Comparison of ENCODE assay signal across 11 mouse cellular contexts in genomic region chr19:19783507-19783906, GRCm38 (mm10).
A peak's percentile ranks its signal among the peaks of the same experiment; 100 is the strongest.
DNase-seq lines count a peak whose midpoint lies in the region; ATAC-seq and TF ChIP-seq lines count a peak whose summit lies in the region.
"Had no signal": no experiment of that assay in that cellular context is flagged by ENCODE, and none has a peak within 500 bp of the region (broad histone marks: within the 10 kb centered on the region; RNA-seq: fewer than 3 reads in every experiment).

No protein-coding gene starts in this region.

- DNase-seq in MN1 (ENCODE audit: low spot score) = peak; percentile 17
- DNase-seq in adrenal gland, adult 8-10 months = peak; percentile 69
- DNase-seq in limb, embryonic 14.5 days (ENCODE audit: low spot score) = peak; percentile 72
- DNase-seq in cerebellum, adult 9-11 months = no peak
- DNase-seq in B cell, adult 2 months = no peak
- DNase-seq: retina, postnatal 1 day; thymus, postnatal 25 days had no signal

- H3K36me3 ChIP-seq in heart, embryonic 11.5 days (ENCODE audit: control insufficient read depth, insufficient read depth, low read length) = no peaks in the 10 kb centered on the region
- no peaks in the 10 kb centered on the region for H3K36me3 ChIP-seq in limb, embryonic 14.5 days (ENCODE audit: control insufficient read depth, insufficient read depth, low read length)
- no peaks in the 10 kb centered on the region for H3K36me3 ChIP-seq in hindbrain, embryonic 12.5 days
- H3K36me3 ChIP-seq: lung, embryonic 15.5 days had no signal

- 0 out of 2 replicates have a peak, but pooled peaks have one; percentile 31 for ATAC-seq in heart, embryonic 11.5 days (replicated peaks; ENCODE audit: insufficient number of reproducible peaks, low FRiP score, low TSS enrichment)
- no peak for ATAC-seq in limb, embryonic 14.5 days (ENCODE audit: low FRiP score, low read depth)
- no peak for ATAC-seq in hindbrain, embryonic 12.5 days (ENCODE audit: low FRiP score)
- ATAC-seq: hindbrain, postnatal 0 days had no signal

- H3K27me3 ChIP-seq in heart, embryonic 11.5 days (ENCODE audit: control insufficient read depth, insufficient read depth, low read length) = no peaks in the 10 kb centered on the region
- no peaks in the 10 kb centered on the region for H3K27me3 ChIP-seq in limb, embryonic 14.5 days (ENCODE audit: control insufficient read depth, insufficient read depth, low read length)
- no peaks in the 10 kb centered on the region for H3K27me3 ChIP-seq in hindbrain, embryonic 12.5 days
- H3K27me3 ChIP-seq: lung, embryonic 15.5 days had no signal

- no peaks in the 10 kb centered on the region for H3K4me1 ChIP-seq in heart, embryonic 11.5 days (ENCODE audit: control insufficient read depth, insufficient read depth, low read length)
- no peaks in the 10 kb centered on the region for H3K4me1 ChIP-seq in limb, embryonic 14.5 days (ENCODE audit: control insufficient read depth, insufficient read depth, low read length)
- H3K4me1 ChIP-seq in hindbrain, embryonic 12.5 days = no peaks in the 10 kb centered on the region
- H3K4me1 ChIP-seq: lung, embryonic 15.5 days had no signal

- no peak overlapping the region for H3K4me3 ChIP-seq in heart, embryonic 11.5 days (ENCODE audit: low read depth, low read length)
- H3K4me3 ChIP-seq in limb, embryonic 14.5 days (replicated peaks; ENCODE audit: low read length) = no peak overlapping the region
- H3K4me3 ChIP-seq in hindbrain, embryonic 12.5 days = no peak overlapping the region
- H3K4me3 ChIP-seq: lung, embryonic 15.5 days had no signal

- H3K9ac ChIP-seq in heart, embryonic 11.5 days (ENCODE audit: low read depth, low read length) = no peak overlapping the region
- H3K9ac ChIP-seq in limb, embryonic 14.5 days (ENCODE audit: low read depth, low read length, severe bottlenecking) = no peak overlapping the region
- no peak overlapping the region for H3K9ac ChIP-seq in hindbrain, embryonic 12.5 days
- H3K9ac ChIP-seq: lung, embryonic 15.5 days had no signal

- no peak overlapping the region for H3K27ac ChIP-seq in heart, embryonic 11.5 days (ENCODE audit: low read depth, low read length)
- H3K27ac ChIP-seq in limb, embryonic 14.5 days (replicated peaks; ENCODE audit: low read depth, low read length) = no peak overlapping the region
- no peak overlapping the region for H3K27ac ChIP-seq in hindbrain, embryonic 12.5 days
- H3K27ac ChIP-seq: hindbrain, postnatal 0 days; lung, embryonic 15.5 days had no signal

- H3K4me2 ChIP-seq in heart, embryonic 11.5 days = no peak overlapping the region
- no peak overlapping the region for H3K4me2 ChIP-seq in limb, embryonic 14.5 days (replicated peaks; ENCODE audit: low read depth, low read length, severe bottlenecking)
- no peak overlapping the region for H3K4me2 ChIP-seq in hindbrain, embryonic 12.5 days (replicated peaks)
- H3K4me2 ChIP-seq: lung, embryonic 15.5 days had no signal

- TF ChIP-seq POLR2A in limb, embryonic 14.5 days (IDR thresholded peaks at IDR 0.05; ENCODE audit: borderline replicate concordance, extremely low read depth, insufficient read depth, insufficient read length) = no peak

- no peaks in the 10 kb centered on the region for H3K9me3 ChIP-seq in heart, embryonic 11.5 days (replicated peaks; ENCODE audit: control insufficient read depth, low read length)
- H3K9me3 ChIP-seq in limb, embryonic 14.5 days (ENCODE audit: control insufficient read depth, low read length) = no peaks in the 10 kb centered on the region
- H3K9me3 ChIP-seq in hindbrain, embryonic 12.5 days (replicated peaks) = no peaks in the 10 kb centered on the region
- H3K9me3 ChIP-seq: lung, embryonic 15.5 days had no signal

Comparison
In these comparisons a context has a peak if more than half of its experiments do, and no peak if none do; other contexts are left out.
1. DNase-seq: peak in MN1 (single experiment), adrenal gland, adult 8-10 months (single experiment) and limb, embryonic 14.5 days (single experiment); none in cerebellum, adult 9-11 months (single experiment) and B cell, adult 2 months (0 of 2).